Mouse (Mus musculus) splenic B cell, adult 2 months (primary cell): Measurements from ENCODE around the gene Ros1.
A peak's percentile ranks its signal among the peaks of the same experiment; 100 is the strongest.

Experiments
- DNase-seq: peaks from one replicate; pipeline ENCODE4 v3.0.0-alpha.2; 2011; ENCODE audit warnings: low read depth, low spot score
- H3K27me3 ChIP-seq: 2 replicates; pipeline ENCODE4 v1.6.1; 2012; ENCODE audit warnings: mild to moderate bottlenecking, low read length, moderate library complexity, mixed read lengths; ENCODE audit not compliant: control insufficient read depth, poor library complexity, insufficient read depth, severe bottlenecking
- H3K36me3 ChIP-seq: 2 replicates; pipeline ENCODE4 v1.6.1; 2012; ENCODE audit warnings: mild to moderate bottlenecking, low read length, moderate library complexity, mixed read lengths; ENCODE audit not compliant: control insufficient read depth, poor library complexity, insufficient read depth, severe bottlenecking

Gene Ros1

DNA sequence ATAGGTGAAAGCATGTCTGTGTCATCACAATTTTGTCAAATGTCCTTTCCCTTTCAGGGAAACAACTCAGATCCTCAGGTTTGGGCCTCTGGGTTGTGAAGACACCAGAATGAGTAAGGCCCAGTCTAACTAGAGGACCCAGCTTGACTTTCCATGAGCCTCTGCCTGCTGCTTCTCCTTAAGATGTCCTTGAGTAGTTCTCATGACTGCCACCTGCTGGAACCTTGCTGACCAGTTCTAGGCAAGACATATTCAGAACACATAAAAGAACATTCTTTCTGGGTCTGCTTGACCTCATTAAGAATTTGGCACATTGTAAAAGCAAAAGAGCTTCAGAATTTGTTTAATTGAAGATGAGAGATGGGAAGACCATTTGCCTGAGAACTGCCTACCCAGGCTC lies 122.6 kb downstream of the Ros1 start:
- peak; percentile 1 for DNase-seq
- Histone ChIP-seq H3K27me3 (no peaks in the 10 kb centered on the region), H3K36me3 (no peaks in the 10 kb centered on the region)

- Histone ChIP-seq H3K36me3 (no peaks in the 10 kb centered on the region), H3K27me3 (no peaks in the 10 kb centered on the region)
- no peak for DNase-seq
Measured at GRCm38 (mm10) chr10:52048287-52048686, 146.8 kb downstream of the Ros1 start.

DNA sequence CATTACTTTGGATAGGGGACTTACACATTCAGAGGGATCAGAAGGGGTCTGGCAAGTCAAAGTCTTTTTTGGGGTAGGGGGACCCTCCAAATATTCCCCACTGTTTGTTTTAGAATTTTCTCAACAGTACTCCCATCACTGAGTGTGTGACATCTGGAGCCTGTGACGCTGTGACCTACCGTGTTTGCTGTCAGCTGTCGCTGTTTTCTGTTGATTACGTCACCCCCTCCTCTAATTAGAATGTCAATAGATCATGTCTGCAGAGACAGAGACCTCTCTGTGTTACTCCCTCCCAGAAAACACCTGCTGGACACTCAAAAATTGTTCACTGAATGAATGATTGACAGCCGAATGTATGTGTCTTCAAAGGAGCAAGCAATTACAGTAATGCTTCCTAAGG lies 152.0 kb downstream of the Ros1 start:
- H3K36me3 ChIP-seq = no peaks in the 10 kb centered on the region
- H3K27me3 ChIP-seq = no peaks in the 10 kb centered on the region
- no peak for DNase-seq

DNA sequence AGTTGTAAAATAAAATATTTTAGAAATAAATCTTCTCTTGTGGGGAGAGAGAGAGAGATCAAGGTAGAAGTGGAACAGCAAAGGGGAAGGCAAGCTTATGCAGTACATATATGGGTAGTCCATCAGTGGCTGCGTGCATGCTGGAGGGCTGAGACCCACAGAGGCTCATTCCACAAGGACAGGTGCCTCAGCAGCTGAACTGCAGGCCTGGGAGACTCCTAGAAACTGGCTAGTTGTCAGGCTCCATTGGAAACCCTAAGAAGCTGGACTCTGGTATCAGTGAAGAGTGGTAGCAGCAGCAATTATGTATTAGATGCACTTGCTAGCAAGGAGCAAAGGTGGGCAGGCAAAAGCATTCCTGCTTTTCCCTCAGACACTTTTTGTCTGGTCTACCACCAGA lies 155.7 kb downstream of the Ros1 start:
- Histone ChIP-seq H3K36me3 (no peaks in the 10 kb centered on the region), H3K27me3 (no peaks in the 10 kb centered on the region)
- no peak for DNase-seq

DNA sequence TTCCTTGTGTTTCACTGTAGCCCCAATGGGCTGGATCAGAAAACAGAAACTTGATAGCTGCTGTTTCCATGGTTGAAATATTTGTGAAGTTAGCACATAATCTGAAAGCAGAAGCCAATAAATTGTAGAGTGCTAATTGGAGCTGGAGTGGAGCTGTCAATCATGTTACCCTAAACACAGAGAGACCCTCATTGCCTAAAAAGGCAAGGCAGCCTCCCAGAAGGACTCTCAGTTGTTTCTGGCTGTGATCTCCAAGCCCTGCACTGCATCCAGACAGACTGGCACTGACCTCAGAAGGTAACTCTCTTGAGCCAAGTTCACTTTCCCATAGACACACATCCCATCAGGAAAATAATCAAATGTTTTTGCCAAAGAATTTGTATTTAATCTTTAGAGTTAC lies 161.3 kb downstream of the Ros1 start:
- H3K36me3 ChIP-seq = no peaks in the 10 kb centered on the region
- no peaks in the 10 kb centered on the region for H3K27me3 ChIP-seq
- DNase-seq = no peak

- Histone ChIP-seq H3K27me3 (no peaks in the 10 kb centered on the region), H3K36me3 (no peaks in the 10 kb centered on the region)
- no peak for DNase-seq
Measured at GRCm38 (mm10) chr10:52029421-52030080, 165.5 kb downstream of the Ros1 start.

GRCm38 (mm10) chr10:52028561-52029370 lies 166.3 kb downstream of the Ros1 start:
- Histone ChIP-seq H3K27me3 (no peaks in the 10 kb centered on the region), H3K36me3 (no peaks in the 10 kb centered on the region)
- no peak for DNase-seq

GRCm38 (mm10) chr10:52027161-52028035 lies 167.6 kb downstream of the Ros1 start:
- Histone ChIP-seq H3K36me3 (no peaks in the 10 kb centered on the region), H3K27me3 (0 out of 2 replicates have a peak, but pooled peaks cover 3% of the 10 kb centered on the region)
- no peak for DNase-seq

- Histone ChIP-seq H3K36me3 (no peaks in the 10 kb centered on the region), H3K27me3 (0 out of 2 replicates have a peak, but pooled peaks cover 3% of the 10 kb centered on the region)
- DNase-seq = no peak
Measured at GRCm38 (mm10) chr10:52025821-52026220, 169.2 kb downstream of the Ros1 start.

- Histone ChIP-seq H3K36me3 (no peaks in the 10 kb centered on the region), H3K27me3 (0 out of 2 replicates have a peak, but pooled peaks cover 3% of the 10 kb centered on the region)
- no peak for DNase-seq
Measured at GRCm38 (mm10) chr10:52025291-52025690, 169.8 kb downstream of the Ros1 start.

GRCm38 (mm10) chr10:52024053-52024410 lies 171.0 kb downstream of the Ros1 start:
- H3K27me3 ChIP-seq = 0 out of 2 replicates have a peak, but pooled peaks cover 3% of the 10 kb centered on the region
- no peak for DNase-seq
- no peaks in the 10 kb centered on the region for H3K36me3 ChIP-seq

DNA sequence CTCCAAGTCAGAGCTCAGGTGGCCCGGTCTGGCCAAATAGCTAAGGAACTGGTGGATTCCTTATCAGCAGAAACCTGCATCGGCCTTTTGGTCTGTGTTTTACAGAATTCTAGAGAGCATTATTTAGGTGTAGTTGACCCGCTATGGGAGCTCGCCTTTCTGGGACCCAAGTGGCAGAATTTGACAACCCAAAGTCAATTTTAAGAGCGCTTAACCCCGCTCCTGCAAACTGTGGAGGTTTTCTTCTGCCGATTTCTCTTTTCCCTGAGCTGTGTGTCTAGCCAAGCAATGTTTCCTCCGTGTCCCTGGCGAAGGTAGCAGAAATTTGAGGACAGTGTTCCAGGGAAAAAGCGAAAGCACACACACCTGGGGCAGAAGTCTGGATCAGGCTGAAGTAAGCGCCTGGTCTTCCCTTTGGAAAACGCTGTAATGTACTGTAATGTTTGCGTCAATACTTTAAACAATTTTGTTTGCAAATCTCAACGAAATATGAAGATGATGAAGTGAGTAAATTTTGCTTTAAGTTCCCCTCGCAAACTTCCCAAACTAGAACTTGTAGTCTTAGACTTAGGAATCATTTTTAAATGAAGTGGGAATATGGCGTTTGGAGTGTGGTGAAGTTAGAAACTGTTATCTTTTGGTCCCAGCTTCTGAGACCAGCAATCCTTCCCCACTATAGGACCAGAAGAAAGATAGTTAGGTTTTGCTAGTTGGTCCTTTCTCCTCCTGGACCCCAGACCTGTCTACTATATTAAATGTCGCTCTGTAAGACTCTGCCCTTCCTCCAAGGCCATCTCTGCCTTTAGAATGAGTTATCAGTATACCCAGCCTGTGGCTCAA lies 171.6 kb downstream of the Ros1 start:
- Histone ChIP-seq H3K27me3 (0 out of 2 replicates have a peak, but pooled peaks cover 3% of the 10 kb centered on the region), H3K36me3 (no peaks in the 10 kb centered on the region)
- DNase-seq = no peak

- Histone ChIP-seq H3K36me3 (no peaks in the 10 kb centered on the region), H3K27me3 (0 out of 2 replicates have a peak, but pooled peaks cover 3% of the 10 kb centered on the region)
- DNase-seq = no peak
Measured at GRCm38 (mm10) chr10:52022413-52023212, 172.4 kb downstream of the Ros1 start, which contains the start of gene Vgll2. Gene Vgll2 (plus strand): TSS chr10:52022502.
